Mouse (Mus musculus) forebrain, embryonic 10.5 days (tissue): ENCODE measurements around the gene Ralgapa2. TPM values are rescaled to one million over a fixed set of nuclear protein-coding genes. Genes with fewer than 3 reads are reported as not detected.

Experiments used
- DNase-seq: peaks from one replicate; pipeline ENCODE4 v3.0.0-alpha.2; 2017; ENCODE audit warnings: low spot score; ENCODE audit errors: extremely low spot score
- H3K27ac ChIP-seq: fragments of 300-500 bp; sonication (generic); 2 replicates; pipeline ENCODE4 v1.5.1; 2016; ENCODE audit warnings: mild to moderate bottlenecking
- H3K27me3 ChIP-seq: fragments of 300-500 bp; sonication (generic); 2 replicates; pipeline ENCODE4 v1.6.1; 2016; ENCODE audit warnings: mild to moderate bottlenecking; ENCODE audit not compliant: poor library complexity, severe bottlenecking
- H3K36me3 ChIP-seq: fragments of 300-500 bp; sonication (generic); replicated peaks from 2 replicates; pipeline ENCODE4 v1.6.1; 2016; ENCODE audit warnings: mild to moderate bottlenecking, moderate library complexity
- H3K4me1 ChIP-seq: fragments of 300-500 bp; sonication (generic); 2 replicates; pipeline ENCODE4 v1.6.1; 2016
- H3K4me3 ChIP-seq: fragments of 300-500 bp; sonication (generic); 2 replicates; pipeline ENCODE4 v1.5.1; 2016; ENCODE audit warnings: mild to moderate bottlenecking, moderate library complexity
- H3K9me3 ChIP-seq: fragments of 300-500 bp; sonication (generic); 2 replicates; pipeline ENCODE4 v1.6.1; 2016; ENCODE audit warnings: mild to moderate bottlenecking, moderate library complexity
- WGBS: fragments of 180-500 bp; shearing (Covaris S2); methylation state at CpG from one replicate; pipeline ENCODE4 v1.1.7; 2016; 5-methylcytosine and 5-hydroxymethylcytosine counted together
- polyA plus RNA-seq: library from polyadenylated mRNA; unstranded; fragments of >200 nt; fragmentation: Nextera tagmentation; extraction: Ambion mirVana; gene quantifications from 2 replicates; pipeline ENCODE4 v1.2.1, GENCODE M21; 2016

The Ralgapa2 gene
- polyA plus RNA-seq, 1 experiment from 2014 or later = 9.9 TPM

DNA sequence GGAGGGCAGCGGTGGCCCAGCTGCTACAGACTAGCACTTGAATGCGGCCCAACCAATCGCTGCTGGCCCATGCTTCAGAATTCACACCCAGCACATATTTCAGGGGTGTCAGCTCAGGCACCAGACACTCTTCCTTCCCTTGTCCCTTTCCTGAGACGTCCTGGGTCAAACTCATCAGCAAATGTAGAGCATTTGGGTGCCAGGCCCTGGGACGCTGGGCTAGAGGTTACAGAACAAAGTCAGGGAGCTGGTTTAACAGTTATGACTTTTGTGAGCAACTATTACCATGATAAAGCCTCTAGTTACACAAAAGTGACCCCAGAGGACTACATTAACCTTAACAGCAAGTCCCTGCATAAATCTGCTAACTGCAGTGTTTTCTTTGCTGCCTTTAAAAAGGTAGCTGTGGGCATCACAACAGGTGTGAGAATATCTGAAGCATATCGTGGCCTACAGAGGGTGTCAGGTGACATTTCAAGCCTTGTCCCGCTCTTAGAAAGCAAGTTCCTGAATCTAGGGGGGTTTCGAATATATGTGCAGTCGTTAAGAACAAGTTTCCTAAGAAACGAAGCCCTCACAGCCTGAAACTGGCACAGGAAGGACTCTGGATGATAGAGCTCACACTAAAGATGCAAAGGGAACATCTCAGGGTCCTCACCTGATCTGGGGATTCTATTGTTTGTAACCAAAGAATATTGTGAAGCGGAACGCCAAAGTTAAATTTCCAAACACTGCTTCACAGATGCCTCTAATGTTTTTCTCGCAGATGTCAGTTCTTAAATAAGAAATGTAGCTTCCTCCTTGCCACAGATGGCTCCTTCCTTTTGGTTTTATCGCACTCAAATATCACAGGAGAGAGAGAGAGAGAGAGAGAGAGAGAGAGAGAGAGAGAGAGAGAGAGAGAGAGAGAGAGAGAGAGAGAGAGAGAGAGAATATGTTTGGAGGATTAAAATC lies 295.8 kb downstream of the Ralgapa2 start:
- Histone ChIP-seq H3K27me3 (peaks cover 92% of the 10 kb centered on the region), H3K27ac (peak overlapping the region; percentile 84), H3K9me3 (no peaks in the 10 kb centered on the region), H3K36me3 (no peaks in the 10 kb centered on the region), H3K4me1 (peaks cover 71% of the 10 kb centered on the region), H3K4me3 (no peak overlapping the region; the same call in 1 of the 2 replicates)
- no peak for DNase-seq
- WGBS = 15% methylated on average over 14 of the region's 14 CpGs

DNA sequence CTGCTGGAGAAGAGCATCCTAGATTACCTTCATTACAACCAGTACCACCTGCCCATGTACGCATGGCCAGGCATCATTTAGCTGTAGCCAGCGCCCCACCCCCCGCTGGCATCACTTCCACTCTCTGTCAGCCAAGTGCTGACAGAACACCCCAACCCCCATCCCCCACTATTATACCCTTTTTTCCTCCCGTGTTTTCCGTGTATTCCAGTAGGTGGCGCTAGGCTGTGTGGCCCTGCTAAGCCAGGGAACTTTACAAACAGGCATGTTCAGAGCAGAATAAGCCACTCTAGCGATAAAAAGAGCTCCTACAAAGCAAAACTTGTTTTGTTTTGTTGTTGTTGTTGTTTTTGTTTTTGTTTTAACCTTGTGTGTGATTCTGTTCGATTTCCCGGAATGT lies 297.4 kb downstream of the Ralgapa2 start:
- Histone ChIP-seq H3K4me1 (peaks cover 54% of the 10 kb centered on the region), H3K27me3 (peaks cover 76% of the 10 kb centered on the region), H3K9me3 (no peaks in the 10 kb centered on the region), H3K36me3 (no peaks in the 10 kb centered on the region), H3K27ac (no peak overlapping the region), H3K4me3 (no peak overlapping the region)
- peak; percentile 62 for DNase-seq
- WGBS = 3% methylated on average over 9 of the region's 9 CpGs

DNA sequence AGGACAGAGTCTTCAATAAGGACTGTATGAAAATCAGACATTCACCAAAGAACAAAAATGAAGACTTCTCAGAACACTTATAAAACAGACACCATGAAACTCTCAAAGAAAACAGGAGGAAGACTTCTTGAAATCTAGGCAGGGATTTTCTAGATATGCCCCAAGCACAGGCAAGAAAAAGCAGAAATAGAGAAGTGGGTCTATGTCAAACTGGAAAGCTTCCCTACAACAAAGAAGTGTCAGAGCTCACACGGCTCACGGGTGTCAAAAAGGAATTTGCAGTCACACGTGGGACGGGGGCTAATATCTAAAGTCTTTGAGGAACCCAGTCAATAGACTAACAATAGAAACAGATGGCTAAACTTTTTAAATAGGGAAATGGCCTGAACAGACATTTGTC lies 301.2 kb downstream of the Ralgapa2 start:
- no peak overlapping the region for H3K4me3 ChIP-seq
- H3K27ac ChIP-seq = no peak overlapping the region
- no peak for DNase-seq
- 55% methylated on average over 4 of the region's 4 CpGs for WGBS
- no peaks in the 10 kb centered on the region for H3K9me3 ChIP-seq
- H3K36me3 ChIP-seq = no peaks in the 10 kb centered on the region
- H3K27me3 ChIP-seq = peaks cover 38% of the 10 kb centered on the region
- H3K4me1 ChIP-seq = peaks cover 16% of the 10 kb centered on the region

DNA sequence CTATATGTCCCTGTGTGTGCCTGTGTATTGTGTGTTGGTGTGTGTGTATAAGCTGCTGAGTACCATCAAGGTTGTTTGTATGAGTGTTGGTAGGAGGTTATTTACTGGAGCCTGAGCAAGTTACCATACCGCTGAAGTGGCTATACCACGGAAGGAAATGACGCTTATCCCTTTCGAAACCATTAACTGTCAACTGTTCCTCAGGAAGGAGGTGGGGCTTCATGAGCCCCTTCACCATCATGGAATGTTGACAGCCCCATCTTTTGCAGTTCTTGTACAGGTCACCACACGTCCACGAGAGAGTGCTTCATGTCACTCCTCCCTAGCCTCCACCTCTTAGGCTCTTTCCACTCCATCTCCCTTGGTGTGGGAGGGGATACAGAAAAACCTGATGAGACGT lies 314.2 kb downstream of the Ralgapa2 start:
- Histone ChIP-seq H3K4me3 (no peak overlapping the region), H3K27ac (no peak overlapping the region), H3K9me3 (no peaks in the 10 kb centered on the region), H3K27me3 (peaks cover 16% of the 10 kb centered on the region), H3K36me3 (no peaks in the 10 kb centered on the region), H3K4me1 (0 out of 2 replicates have a peak, but pooled peaks cover 6% of the 10 kb centered on the region)
- 84% methylated on average over 7 of the region's 7 CpGs for WGBS
- DNase-seq = no peak

DNA sequence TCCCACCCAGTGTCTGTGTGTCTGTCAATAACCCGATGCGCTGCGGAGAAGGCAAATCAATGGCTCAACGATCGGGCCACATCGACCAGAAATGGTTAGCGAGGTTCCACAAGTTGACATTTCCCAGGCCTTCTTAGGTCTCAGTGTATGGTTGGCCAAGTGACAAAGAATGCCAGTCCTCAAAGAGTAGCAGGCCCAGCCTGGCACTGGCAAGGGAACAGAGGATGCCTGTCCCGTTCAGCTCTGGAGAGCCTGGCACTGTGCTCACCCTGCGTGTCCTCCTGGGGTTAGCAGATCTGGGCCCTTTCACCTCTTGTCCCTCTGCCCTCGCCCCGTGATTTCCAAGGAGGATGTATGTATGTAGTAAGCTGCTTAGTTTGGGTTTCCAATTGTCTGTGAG lies 316.0 kb downstream of the Ralgapa2 start:
- DNase-seq = no peak
- no peaks in the 10 kb centered on the region for H3K36me3 ChIP-seq
- WGBS = 95% methylated on average over 11 of the region's 11 CpGs
- H3K4me3 ChIP-seq = no peak overlapping the region
- H3K27ac ChIP-seq = no peak overlapping the region
- H3K27me3 ChIP-seq = peaks cover 20% of the 10 kb centered on the region
- no peaks in the 10 kb centered on the region for H3K9me3 ChIP-seq
- H3K4me1 ChIP-seq = 0 out of 2 replicates have a peak, but pooled peaks cover 6% of the 10 kb centered on the region
